Mouse (Mus musculus): ENCODE measurements around the gene Cyp2a22.
"Not testable (repeated sequence)": the region's sequence is repeated elsewhere in the genome, so short reads cannot be mapped to it uniquely, and the experiment has no call there.

Gene Cyp2a22

DNA sequence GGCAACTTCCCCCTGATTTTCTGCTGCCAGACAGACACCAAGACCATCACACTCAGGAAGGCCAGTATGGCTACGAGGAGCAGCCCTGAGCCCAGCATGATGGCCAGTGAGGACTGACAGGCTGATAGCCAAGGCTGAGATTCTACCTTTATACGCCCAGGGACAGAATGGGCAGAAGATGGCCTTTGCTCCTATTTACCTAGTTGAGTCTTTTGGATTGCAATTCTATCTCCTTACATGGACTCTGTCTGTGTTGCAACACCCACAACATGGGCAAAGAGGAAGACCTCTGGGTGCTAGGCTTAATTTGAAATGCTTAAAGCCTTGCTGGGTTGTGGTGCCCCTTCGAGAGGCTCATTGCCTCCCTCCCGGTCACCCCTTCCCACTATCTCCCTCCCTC lies at the start of gene Cyp2a22:
Gene Cyp2a22, minus strand, starts transcription at position 123 of the 400 bp plus-strand sequence.
- DNase-seq (ENCODE audit: extremely low read depth, low read depth, low spot score): no peak

DNA sequence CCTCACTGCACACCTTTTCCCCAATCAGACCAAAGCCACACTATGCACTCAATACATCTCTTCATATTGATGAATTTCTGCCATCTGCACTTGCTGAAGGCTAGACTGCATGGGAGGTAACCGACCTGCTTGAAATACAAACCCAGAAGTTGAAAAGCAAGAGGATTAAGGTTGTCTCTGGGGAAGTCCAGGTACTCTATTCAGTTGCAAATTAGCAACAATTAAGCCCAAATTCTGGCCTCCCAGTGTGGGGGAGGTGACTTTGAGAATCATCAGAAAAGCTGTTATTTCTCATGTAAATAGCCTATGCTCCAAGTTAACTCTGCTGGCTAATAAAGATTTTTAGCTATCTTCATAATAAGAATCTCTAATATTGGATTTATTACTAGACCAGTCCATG lies 44.0 kb upstream of the Cyp2a22 start:
- not testable (repeated sequence) for DNase-seq (ENCODE audit: extremely low read depth, low read depth, low spot score)

DNA sequence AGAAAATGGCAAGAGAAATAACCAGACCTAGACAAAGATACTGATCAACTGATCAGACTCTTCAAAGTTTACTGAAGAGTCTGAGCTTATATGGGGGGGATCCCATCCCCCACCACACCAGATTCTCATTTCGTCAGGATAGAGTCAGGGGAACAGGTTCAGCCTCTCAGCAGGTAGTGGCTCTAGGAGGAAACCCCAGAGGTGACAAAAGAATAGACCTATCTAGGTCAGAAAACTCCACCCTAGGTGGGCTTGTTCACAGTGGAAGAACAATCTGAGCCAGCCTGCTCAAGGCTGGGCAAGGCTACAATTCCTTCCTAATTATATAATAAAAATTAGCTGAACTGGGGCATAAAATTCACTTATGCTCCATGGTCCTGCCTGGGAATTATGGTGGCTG lies 43.4 kb upstream of the Cyp2a22 start:
- DNase-seq (ENCODE audit: extremely low read depth, low read depth, low spot score): no peak

DNA sequence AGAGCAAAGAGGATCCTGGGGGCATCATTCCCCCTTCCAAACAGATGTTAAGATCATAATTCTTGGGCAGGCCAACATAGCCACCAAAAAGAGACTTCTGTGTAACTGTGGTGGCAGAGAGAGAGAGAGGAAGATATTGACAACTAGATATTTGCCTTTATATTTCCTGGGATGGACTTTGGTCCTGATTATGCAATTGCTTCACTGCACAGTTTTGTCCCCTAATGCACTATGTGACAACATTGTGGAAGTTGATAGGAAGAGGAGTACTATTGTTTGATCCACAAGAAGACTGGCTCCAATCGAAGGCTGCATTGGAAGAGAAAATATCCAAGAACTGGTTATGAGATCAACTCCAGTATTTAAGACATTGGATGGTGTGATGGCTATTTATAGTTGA lies 42.8 kb upstream of the Cyp2a22 start:
- DNase-seq (ENCODE audit: extremely low read depth, low read depth, low spot score): not testable (repeated sequence)

DNA sequence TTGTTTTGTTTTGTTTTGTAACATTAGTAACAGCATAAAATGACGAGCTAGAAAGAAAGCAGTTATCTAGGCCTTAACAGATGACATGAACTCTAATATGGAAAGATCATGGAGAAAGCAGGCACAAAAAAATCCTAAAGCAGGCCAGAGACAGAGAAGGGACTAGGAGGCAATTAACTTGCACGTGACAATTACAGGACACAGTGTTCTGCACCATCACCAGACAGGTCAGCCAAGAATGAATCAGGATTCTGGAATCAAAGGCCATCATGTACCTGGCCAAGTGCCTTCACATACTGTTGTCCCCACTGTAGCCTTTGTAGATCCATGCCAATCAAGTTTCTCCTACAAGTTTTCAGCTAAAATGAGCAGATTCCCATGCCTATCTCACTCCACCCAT lies 42.3 kb upstream of the Cyp2a22 start:
- not testable (repeated sequence) for DNase-seq (ENCODE audit: extremely low read depth, low read depth, low spot score)

DNA sequence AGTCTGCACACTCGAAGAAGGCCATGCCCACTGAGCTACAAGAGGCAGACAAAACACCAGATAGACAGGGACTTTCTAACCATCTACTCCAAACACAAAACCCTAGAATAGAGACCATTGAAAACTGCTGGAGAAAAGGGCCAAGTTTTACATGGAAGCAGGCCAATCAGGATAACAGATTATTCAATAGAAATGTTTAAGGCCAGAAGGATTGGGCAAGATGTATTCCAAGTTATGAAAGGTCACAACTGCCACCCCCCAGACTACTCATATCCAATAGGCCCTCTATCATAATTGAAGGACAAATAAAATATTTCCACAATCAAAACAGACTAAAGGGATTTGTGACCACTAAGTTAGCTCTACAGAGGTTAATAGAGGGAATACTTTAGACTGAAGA lies 23.2 kb upstream of the Cyp2a22 start:
- DNase-seq (ENCODE audit: extremely low read depth, low read depth, low spot score): not testable (repeated sequence)

DNA sequence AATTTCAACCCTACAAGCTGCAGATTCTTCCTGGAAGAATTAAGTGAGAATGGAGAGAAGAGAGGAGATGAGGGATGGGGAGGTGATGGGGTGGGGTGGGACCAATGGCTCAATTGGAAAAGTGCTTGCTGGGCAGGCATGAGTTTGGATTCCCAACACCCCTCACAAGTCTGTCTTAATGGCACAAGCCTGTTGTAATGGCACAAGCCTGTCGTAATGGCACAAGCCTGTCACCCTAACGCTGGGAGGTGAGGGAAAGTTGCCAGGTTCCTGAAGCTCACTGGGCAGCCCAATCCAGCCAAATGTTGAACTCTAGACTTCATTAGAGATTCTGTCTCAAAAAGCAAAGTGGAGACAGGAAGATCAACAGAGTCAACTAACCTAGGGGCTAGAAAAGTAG lies 14.1 kb upstream of the Cyp2a22 start:
- not testable (repeated sequence) for DNase-seq (ENCODE audit: extremely low read depth, low read depth, low spot score)

DNA sequence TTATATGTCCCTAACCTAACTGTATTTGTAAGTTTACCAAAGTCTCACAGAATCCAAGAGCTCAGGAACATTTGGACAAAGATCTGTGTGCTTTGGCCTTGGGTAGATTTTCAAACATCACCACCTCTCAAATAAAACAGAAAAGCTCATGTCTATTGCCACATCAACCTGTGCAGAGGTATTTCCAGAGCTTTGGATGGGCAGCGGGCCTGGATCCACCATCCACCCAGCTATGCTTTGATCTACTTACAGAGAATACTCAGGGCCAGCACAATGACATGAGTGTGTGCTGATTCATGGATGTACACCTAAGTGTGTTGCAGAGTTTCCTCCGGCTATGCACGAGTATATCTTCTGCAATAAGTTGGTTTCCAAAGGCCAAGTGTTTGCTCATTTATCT lies 13.5 kb upstream of the Cyp2a22 start:
- not testable (repeated sequence) for DNase-seq (ENCODE audit: extremely low read depth, low read depth, low spot score)

DNA sequence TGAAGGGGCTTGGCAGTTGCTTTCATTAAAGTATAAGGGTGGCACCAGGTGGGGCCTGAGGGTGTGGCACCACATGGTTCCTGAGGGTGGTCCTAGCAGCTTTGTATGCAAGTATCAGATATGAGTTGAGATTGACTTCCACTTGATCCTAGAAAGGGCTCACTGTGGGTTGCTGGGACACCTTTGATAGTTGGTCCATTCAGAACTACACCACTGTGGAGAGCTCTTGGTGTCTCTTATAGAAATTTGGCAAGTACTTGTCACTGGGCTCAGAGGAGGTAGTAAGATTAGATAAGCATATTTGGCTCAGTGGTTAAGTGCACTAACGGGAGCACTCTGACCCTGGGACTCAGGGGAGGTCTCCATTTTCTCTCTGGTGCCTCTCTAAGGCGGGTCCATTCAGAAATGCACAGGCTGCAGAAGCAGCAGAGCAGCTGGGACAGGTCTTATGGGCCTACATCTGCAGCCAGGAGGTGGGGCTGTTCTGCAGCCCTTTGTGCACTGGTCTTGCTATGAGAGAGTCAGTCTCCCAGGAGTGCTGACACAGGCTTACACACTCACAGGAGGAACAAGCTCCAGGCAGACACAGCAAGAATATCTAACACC lies 2.2 kb upstream of the Cyp2a22 start:
- DNase-seq (ENCODE audit: extremely low read depth, low read depth, low spot score): not testable (repeated sequence)

DNA sequence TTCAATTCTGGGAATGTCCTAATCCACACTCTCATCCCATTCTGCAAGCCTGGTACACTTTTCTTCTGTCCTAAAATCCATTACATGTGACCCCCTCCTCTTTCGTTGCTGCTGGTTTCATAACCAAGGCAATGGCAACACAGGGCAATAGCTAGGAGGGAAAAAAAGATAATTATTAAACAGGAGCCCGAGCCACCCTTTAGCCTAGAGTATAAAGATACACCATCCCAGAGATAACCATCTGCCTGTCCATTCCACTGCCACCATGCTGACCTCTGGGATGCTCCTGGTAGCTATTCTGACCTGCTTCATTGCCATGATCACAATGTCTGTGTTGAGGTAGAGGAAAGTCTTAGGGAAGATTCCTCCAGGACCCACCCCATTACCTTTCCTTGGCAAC lies 22.1 kb downstream of the Cyp2a22 start:
- not testable (repeated sequence) for DNase-seq (ENCODE audit: extremely low read depth, low read depth, low spot score)
